Mouse (Mus musculus) myocyte (in vitro differentiated cells): ENCODE data around the gene Nprl3.

Experiments
- CEBPB ChIP-seq: IDR thresholded peaks from 2 replicates; pipeline ENCODE4 v1.6.1; 2011; ENCODE audit warnings: mild to moderate bottlenecking, moderate library complexity; ENCODE audit not compliant: poor library complexity, insufficient read depth, severe bottlenecking
- E2F4 ChIP-seq: IDR thresholded peaks from one replicate; pipeline ENCODE4 v1.6.1; 2011; ENCODE audit warnings: mild to moderate bottlenecking, control low read depth, moderate library complexity; ENCODE audit not compliant: insufficient read depth
- MAX ChIP-seq: IDR thresholded peaks from one replicate; pipeline ENCODE4 v1.6.1; 2011; ENCODE audit warnings: low read depth, mild to moderate bottlenecking, control low read depth
- MYOD1 ChIP-seq, 3 experiments: IDR thresholded peaks; one replicate each; pipeline ENCODE4 v1.6.1; 2011; ENCODE audit warnings: control low read depth in 2 of 3, low read depth in 2 of 3, mild to moderate bottlenecking in 2 of 3, moderate library complexity in 1 of 3; ENCODE audit not compliant: insufficient read length in 2 of 3, control insufficient read depth in 1 of 3
- MYOG ChIP-seq, 3 experiments: IDR thresholded peaks; one replicate each; pipeline ENCODE4 v1.6.1; 2011; ENCODE audit warnings: control low read depth in 2 of 3, low read depth in 2 of 3, mild to moderate bottlenecking in 2 of 3; ENCODE audit not compliant: insufficient read length in 2 of 3, control insufficient read depth in 1 of 3, insufficient read depth in 1 of 3
- POLR2A ChIP-seq: IDR thresholded peaks from one replicate; pipeline ENCODE4 v1.6.1; 2011; ENCODE audit warnings: low read depth, mild to moderate bottlenecking, control low read depth, moderate library complexity; ENCODE audit not compliant: insufficient read length
- POLR2AphosphoS2 ChIP-seq: IDR thresholded peaks from one replicate; pipeline ENCODE4 v1.6.1; 2011; ENCODE audit warnings: low read depth, control low read depth; ENCODE audit not compliant: insufficient read length
- REST ChIP-seq: IDR thresholded peaks from one replicate; pipeline ENCODE4 v1.6.1; 2011; ENCODE audit warnings: mild to moderate bottlenecking, control low read depth, moderate library complexity; ENCODE audit not compliant: insufficient read depth, insufficient read length
- SRF ChIP-seq: IDR thresholded peaks from one replicate; pipeline ENCODE4 v1.6.1; 2011; ENCODE audit warnings: low read depth; ENCODE audit not compliant: control insufficient read depth, insufficient read length
- TCF12 ChIP-seq: IDR thresholded peaks from one replicate; pipeline ENCODE4 v1.6.1; 2011; ENCODE audit warnings: mild to moderate bottlenecking, control low read depth; ENCODE audit not compliant: poor library complexity, insufficient read depth, severe bottlenecking
- USF1 ChIP-seq: IDR thresholded peaks from one replicate; pipeline ENCODE4 v1.6.1; 2011; ENCODE audit warnings: low read depth, mild to moderate bottlenecking, control low read depth, moderate library complexity

- TF ChIP-seq POLR2A (no peak), USF1 (no peak), POLR2AphosphoS2 (no peak), REST (no peak), E2F4 (no peak), CEBPB (no peak), MAX (no peak), SRF (no peak), MYOG (IDR thresholded peaks at IDR 0.05; ENCODE audit: control insufficient read depth in 1 of 3, insufficient read depth in 1 of 3, insufficient read length in 2 of 3, low read depth in 2 of 3) (no peak), TCF12 (no peak), MYOD1 (IDR thresholded peaks at IDR 0.05; ENCODE audit: control insufficient read depth in 1 of 3, insufficient read length in 2 of 3, low read depth in 2 of 3) (no peak)
Observed at GRCm38 (mm10) chr11:32242209-32242608, 25.3 kb downstream of the Nprl3 start.
